Mouse (Mus musculus) cerebellum, adult (tissue): ENCODE measurements around the gene Olfr824.
"Not testable (repeated sequence)": the region's sequence is repeated elsewhere in the genome, so short reads cannot be mapped to it uniquely, and the experiment has no call there.

Experiments used
- ATAC-seq: cut with Nextera tagmentation; 2 replicates; pipeline ENCODE4 v1.9.2; 2017; ENCODE audit warnings: mild to moderate bottlenecking, moderate library complexity, mixed read lengths; ENCODE audit not compliant: insufficient number of reproducible peaks, low FRiP score, low TSS enrichment

Olfr824 gene

GRCm38 (mm10) chr10:130129900-130130299 lies at the start of gene Olfr824:
Gene Olfr824, minus strand, starts transcription at chr10:130130000.
- ATAC-seq = not testable (repeated sequence)

GRCm38 (mm10) chr10:130166666-130167065 lies 36.9 kb upstream of the Olfr824 start, which contains the start of gene Olfr825:
Gene Olfr825, minus strand, starts transcription at chr10:130166766.
- no peak for ATAC-seq

- no peak for ATAC-seq
Measured at GRCm38 (mm10) chr10:130165196-130165595, 35.4 kb upstream of the Olfr824 start.

- ATAC-seq = no peak
Measured at GRCm38 (mm10) chr10:130144121-130144520, 14.3 kb upstream of the Olfr824 start.

- ATAC-seq = not testable (repeated sequence)
Measured at GRCm38 (mm10) chr10:130142481-130142880, 12.7 kb upstream of the Olfr824 start.

- no peak for ATAC-seq
Measured at GRCm38 (mm10) chr10:130134811-130135210, 5.0 kb upstream of the Olfr824 start.

GRCm38 (mm10) chr10:130116045-130116444 lies 13.8 kb downstream of the Olfr824 start:
- not testable (repeated sequence) for ATAC-seq

- ATAC-seq = not testable (repeated sequence)
Measured at GRCm38 (mm10) chr10:130115283-130115682, 14.5 kb downstream of the Olfr824 start, which contains the start of gene Olfr823. Gene Olfr823, minus strand, starts transcription at chr10:130115383.

GRCm38 (mm10) chr10:130096104-130096503 lies 33.7 kb downstream of the Olfr824 start:
- ATAC-seq = no peak

- no peak for ATAC-seq
Measured at GRCm38 (mm10) chr10:130092838-130093440, 36.9 kb downstream of the Olfr824 start.
